Mouse (Mus musculus) heart, postnatal 10 days (tissue): Measurements from ENCODE around the gene Rrp1b. TPM values are rescaled to one million over a fixed set of nuclear protein-coding genes. Genes with fewer than 3 reads are reported as not detected.

Source experiments
- total RNA-seq, 2 experiments: library from RNA; stranded (reverse); gene quantifications; 2 replicates each; pipeline ENCODE4 v1.2.3; 2021

Rrp1b gene
- total RNA-seq, 2 experiments from 2014 or later = 9.4 to 13.1 TPM

Other genes starting within 250 kb of the Rrp1b start
- gene Sik1, start 180.3 kb upstream of the Rrp1b start, total RNA-seq = 10 to 100 TPM; 33.6 to 45.9 TPM
- gene Hsf2bp, start 249 bp downstream of the Rrp1b start, total RNA-seq = under 1 TPM; 0.69 to 0.97 TPM
- gene Notch3, start 130.8 kb downstream of the Rrp1b start, total RNA-seq = 10 to 100 TPM; 57.6 to 65.3 TPM
- under 1 TPM; 0.53 to 0.77 TPM for gene Ephx3, start 153.4 kb downstream of the Rrp1b start, total RNA-seq
- 10 to 100 TPM; 75.4 to 77.0 TPM for gene Brd4, start 248.6 kb downstream of the Rrp1b start, total RNA-seq